Mouse (Mus musculus) inflammation-experienced regulatory T-cells, adult 6 months (primary cell): Measurements from ENCODE around the gene Gm3250. TPM values are rescaled to one million over a fixed set of nuclear protein-coding genes. Genes with fewer than 3 reads are reported as not detected.
"Not testable (repeated sequence)": the region's sequence is repeated elsewhere in the genome, so short reads cannot be mapped to it uniquely, and the experiment has no call there.

Experiments
- ATAC-seq: one replicate; pipeline ENCODE4 v1.8.0; 2017
- polyA plus RNA-seq, 3 experiments: library from polyadenylated mRNA; unstranded; fragments of 100-300 nt; shearing (Covaris generic); gene quantifications; one replicate each; pipeline ENCODE4 v1.2.1; 2017

The Gm3250 gene
- polyA plus RNA-seq, result not detected

- not testable (repeated sequence) for ATAC-seq
Measured at GRCm38 (mm10) chr10:77782442-77782841, at the start of gene Gm3250. TSS of gene Gm3250 (minus strand) at chr10:77782542.

- ATAC-seq, result no peak
Measured at GRCm38 (mm10) chr10:77826951-77827350, 44.6 kb upstream of the Gm3250 start, which contains the start of gene Krtap10-4. TSS of gene Krtap10-4 (minus strand) at chr10:77827095.

- no peak for ATAC-seq
Measured at GRCm38 (mm10) chr10:77819203-77819602, 36.9 kb upstream of the Gm3250 start.

GRCm38 (mm10) chr10:77818523-77818922, 36.2 kb upstream of the Gm3250 start:
- ATAC-seq, result no peak

- ATAC-seq, result no peak
Measured at GRCm38 (mm10) chr10:77815514-77815913, 33.2 kb upstream of the Gm3250 start.

GRCm38 (mm10) chr10:77814382-77814781, 32.0 kb upstream of the Gm3250 start, which contains the start of gene Gm2696:
TSS of gene Gm2696 (plus strand) at chr10:77814682.
- ATAC-seq, result no peak

GRCm38 (mm10) chr10:77811743-77812142, 29.4 kb upstream of the Gm3250 start, which contains the start of gene Gm9507:
TSS of gene Gm9507 (minus strand) at chr10:77811843.
- ATAC-seq, result no peak

- no peak for ATAC-seq
Measured at GRCm38 (mm10) chr10:77804095-77804494, 21.8 kb upstream of the Gm3250 start.

- no peak for ATAC-seq
Measured at GRCm38 (mm10) chr10:77798921-77799508, 16.7 kb upstream of the Gm3250 start, which contains the start of gene Gm19668. TSS of gene Gm19668 (minus strand) at chr10:77799133.

GRCm38 (mm10) chr10:77798164-77798920, 16.0 kb upstream of the Gm3250 start:
- not testable (repeated sequence) for ATAC-seq

GRCm38 (mm10) chr10:77797677-77798076, 15.3 kb upstream of the Gm3250 start:
- no peak for ATAC-seq

GRCm38 (mm10) chr10:77794976-77795375, 12.6 kb upstream of the Gm3250 start, which contains the start of gene Gm9639:
TSS of gene Gm9639 (minus strand) at chr10:77795076.
- no peak for ATAC-seq

GRCm38 (mm10) chr10:77788621-77789020, 6.3 kb upstream of the Gm3250 start:
- ATAC-seq, result no peak

- not testable (repeated sequence) for ATAC-seq
Measured at GRCm38 (mm10) chr10:77787876-77788275, 5.5 kb upstream of the Gm3250 start, which contains the start of gene Gm7137. TSS of gene Gm7137 (minus strand) at chr10:77788200.

GRCm38 (mm10) chr10:77783396-77783795, 1.1 kb upstream of the Gm3250 start:
- not testable (repeated sequence) for ATAC-seq

GRCm38 (mm10) chr10:77776844-77777243, 5.5 kb downstream of the Gm3250 start, which contains the start of gene Gm7138:
TSS of gene Gm7138 (minus strand) at chr10:77776944.
- ATAC-seq, result not testable (repeated sequence)

GRCm38 (mm10) chr10:77772142-77772541, 10.2 kb downstream of the Gm3250 start:
- not testable (repeated sequence) for ATAC-seq

GRCm38 (mm10) chr10:77771225-77771624, 11.1 kb downstream of the Gm3250 start, which contains the start of gene Gm3238:
TSS of gene Gm3238 (minus strand) at chr10:77771325.
- not testable (repeated sequence) for ATAC-seq

- ATAC-seq, result no peak
Measured at GRCm38 (mm10) chr10:77769727-77770126, 12.6 kb downstream of the Gm3250 start.

- not testable (repeated sequence) for ATAC-seq
Measured at GRCm38 (mm10) chr10:77759582-77759981, 22.8 kb downstream of the Gm3250 start, which contains the start of gene Gm3233. TSS of gene Gm3233 (minus strand) at chr10:77759682.

- no peak for ATAC-seq
Measured at GRCm38 (mm10) chr10:77753448-77753847, 28.9 kb downstream of the Gm3250 start.

GRCm38 (mm10) chr10:77752312-77752711, 30.0 kb downstream of the Gm3250 start:
- not testable (repeated sequence) for ATAC-seq

- not testable (repeated sequence) for ATAC-seq
Measured at GRCm38 (mm10) chr10:77751254-77751653, 31.1 kb downstream of the Gm3250 start, which contains the start of gene Gm9736. TSS of gene Gm9736 (minus strand) at chr10:77751354.
